Mouse (Mus musculus): ENCODE measurements around the gene Bcl2l1. TPM values are rescaled to one million over a fixed set of nuclear protein-coding genes. Genes with fewer than 3 reads are reported as not detected.

The Bcl2l1 gene
- total and polyA plus RNA-seq, 3 experiments = 21.3 to 80.3 (median 34.5) TPM

DNA sequence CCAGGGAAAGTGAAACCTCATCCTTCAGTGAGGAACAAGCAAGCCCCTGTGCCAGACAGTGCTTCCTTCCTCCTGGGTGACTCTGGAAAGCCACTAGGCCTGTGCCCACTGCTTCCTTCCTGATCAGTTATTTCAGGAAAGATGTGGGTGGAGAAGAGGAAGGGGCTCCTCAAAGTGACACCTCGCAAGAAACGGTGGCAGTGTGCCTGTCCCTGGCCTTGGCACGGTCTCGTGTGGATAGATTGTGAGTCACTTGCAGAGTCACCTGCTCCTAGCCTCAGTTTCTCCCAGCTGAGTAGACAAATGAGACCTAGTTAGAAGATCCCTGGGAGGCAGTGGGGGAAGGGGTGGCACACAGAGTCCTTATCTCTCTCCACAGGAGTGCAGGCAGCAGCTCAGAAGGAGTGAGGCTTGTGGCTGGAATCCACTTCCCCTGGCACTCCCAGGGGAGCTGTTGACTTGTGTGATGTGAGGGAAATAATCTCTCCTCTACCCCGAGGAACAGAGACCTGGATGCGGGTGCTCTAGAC, 42.6 kb downstream of the Bcl2l1 start:
- H3K79me2 ChIP-seq (replicated peaks; ENCODE audit: control insufficient read depth, extremely low read depth, insufficient read depth, poor library complexity, severe bottlenecking) = peaks cover 94% of the 10 kb centered on the region
- H3K4me2 ChIP-seq (ENCODE audit: insufficient read depth, low read depth, poor library complexity, severe bottlenecking) = peak overlapping the region; percentile 65
- peak overlapping the region; percentile 81 for H3K27ac ChIP-seq (ENCODE audit: insufficient read depth, low read depth)
- DNase-seq (ENCODE audit: extremely low read depth) = no peak
- no peaks in the 10 kb centered on the region for H3K9me3 ChIP-seq (replicated peaks; ENCODE audit: low read length)
- peaks cover 41 to 66% of the 10 kb centered on the region in 2 experiments for H3K36me3 ChIP-seq (replicated peaks in 1 of 2; ENCODE audit: control insufficient read depth in 1 of 2, insufficient read depth in 1 of 2, low read length in 1 of 2)
- peak overlapping the region in 1 of 3 experiments; percentile 24 for H3K4me3 ChIP-seq (replicated peaks in 1 of 3; ENCODE audit: low read depth in 2 of 3, low read length in 2 of 3, poor library complexity in 1 of 3)
- H3K27me3 ChIP-seq (replicated peaks) = no peaks in the 10 kb centered on the region
- in situ Hi-C loops (cut with MboI; ENCODE audit: low pct_ligation_motif_present, low pct_unique_long_range_greater_than_20kb, low sequenced_read_pairs) (no loop called here), dilution Hi-C loops (cut with MboI; ENCODE audit: extremely low pct_ligation_motif_present, extremely low pct_unique_long_range_greater_than_20kb, low sequenced_read_pairs) (no loop called here)
- peak overlapping the region; percentile 32; the same call in 1 of the 2 replicates for H3K9ac ChIP-seq (ENCODE audit: insufficient read depth, low read depth)
- H3K4me1 ChIP-seq (ENCODE audit: control insufficient read depth in 1 of 2, insufficient read depth in 2 of 2) = peaks cover 62 to 73% of the 10 kb centered on the region in 2 experiments
- TF ChIP-seq ETS1 (conservative IDR thresholded peaks at IDR 0.05; ENCODE audit: low read depth, low read length) = 0 out of 2 replicates have a peak, but pooled peaks have one; percentile 17
- no peak for TF ChIP-seq TBP (conservative IDR thresholded peaks at IDR 0.05; ENCODE audit: low read depth, low read length)
- no peak for TF ChIP-seq CHD1 (IDR thresholded peaks at IDR 0.05; ENCODE audit: low read depth, low read length)
- no peak for TF ChIP-seq PAX5 (IDR thresholded peaks at IDR 0.05; ENCODE audit: low read length)
- peak; percentile 75 for TF ChIP-seq BHLHE40 (IDR thresholded peaks at IDR 0.05; ENCODE audit: low read depth, low read length)

GRCm38 (mm10) chr2:152787543-152787942, 44.0 kb downstream of the Bcl2l1 start:
- peak; percentile 62 for DNase-seq (ENCODE audit: extremely low read depth)
- dilution Hi-C loops (cut with MboI; ENCODE audit: extremely low pct_ligation_motif_present, extremely low pct_unique_long_range_greater_than_20kb, low sequenced_read_pairs) = no loop called here
- Histone ChIP-seq H3K9ac (ENCODE audit: insufficient read depth, low read depth) (no peak overlapping the region), H3K4me3 (replicated peaks in 1 of 3; ENCODE audit: low read depth in 2 of 3, low read length in 2 of 3, poor library complexity in 1 of 3) (no peak overlapping the region), H3K36me3 (replicated peaks in 1 of 2; ENCODE audit: control insufficient read depth in 1 of 2, insufficient read depth in 1 of 2, low read length in 1 of 2) (peaks cover 46 to 67% of the 10 kb centered on the region in 2 experiments), H3K27me3 (replicated peaks) (no peaks in the 10 kb centered on the region), H3K4me2 (ENCODE audit: insufficient read depth, low read depth, poor library complexity, severe bottlenecking) (no peak overlapping the region), H3K4me1 (ENCODE audit: control insufficient read depth in 1 of 2, insufficient read depth in 2 of 2) (peaks cover 56 to 68% of the 10 kb centered on the region in 2 experiments), H3K27ac (ENCODE audit: insufficient read depth, low read depth) (0 out of 2 replicates have a peak overlapping the region, but pooled peaks have one; percentile 5), H3K79me2 (replicated peaks; ENCODE audit: control insufficient read depth, extremely low read depth, insufficient read depth, poor library complexity, severe bottlenecking) (peaks cover 94% of the 10 kb centered on the region), H3K9me3 (replicated peaks; ENCODE audit: low read length) (peaks cover 4% of the 10 kb centered on the region)
- in situ Hi-C loops (cut with MboI; ENCODE audit: low pct_ligation_motif_present, low pct_unique_long_range_greater_than_20kb, low sequenced_read_pairs) = no loop called here
- peak; percentile 88 for TF ChIP-seq ETS1 (conservative IDR thresholded peaks at IDR 0.05; ENCODE audit: low read depth, low read length)
- peak; percentile 78 for TF ChIP-seq JUN (IDR thresholded peaks at IDR 0.05; ENCODE audit: insufficient read depth, low read depth, low read length)
- TF ChIP-seq JUND (conservative IDR thresholded peaks at IDR 0.05; ENCODE audit: low read depth, low read length) = peak; percentile 77
- TF ChIP-seq HCFC1 (IDR thresholded peaks at IDR 0.05; ENCODE audit: low read depth, low read length) = no peak
- no peak for TF ChIP-seq CHD2 (IDR thresholded peaks at IDR 0.05; ENCODE audit: low read length)
- TF ChIP-seq ZKSCAN1 (IDR thresholded peaks at IDR 0.05; ENCODE audit: borderline replicate concordance, low read depth, low read length) = no peak
- TF ChIP-seq IRF4 (IDR thresholded peaks at IDR 0.05; ENCODE audit: low read depth, low read length) = peak; percentile 92
- TF ChIP-seq TBP (conservative IDR thresholded peaks at IDR 0.05; ENCODE audit: low read depth, low read length) = no peak
- 0 out of 2 replicates have a peak, but pooled peaks have one; percentile 20 for TF ChIP-seq TCF12 (IDR thresholded peaks at IDR 0.05; ENCODE audit: low read depth, low read length)
- TF ChIP-seq EP300 (IDR thresholded peaks at IDR 0.05; ENCODE audit: low read length) = peak; percentile 71
- peak; percentile 30; the same call in 1 of the 2 replicates for TF ChIP-seq MXI1 (IDR thresholded peaks at IDR 0.05; ENCODE audit: low read depth, low read length)
- TF ChIP-seq CHD1 (IDR thresholded peaks at IDR 0.05; ENCODE audit: low read depth, low read length) = no peak
- peak; percentile 62 for TF ChIP-seq BHLHE40 (IDR thresholded peaks at IDR 0.05; ENCODE audit: low read depth, low read length)
- no peak for TF ChIP-seq ZC3H11A (IDR thresholded peaks at IDR 0.05; ENCODE audit: low read depth, low read length)
- TF ChIP-seq USF1 (IDR thresholded peaks at IDR 0.05; ENCODE audit: low read depth, low read length) = no peak
- TF ChIP-seq NRF1 (IDR thresholded peaks at IDR 0.05; ENCODE audit: low read depth, low read length) = 0 out of 2 replicates have a peak, but pooled peaks have one; percentile 28
- 0 out of 2 replicates have a peak, but pooled peaks have one; percentile 26 for TF ChIP-seq MEF2A (IDR thresholded peaks at IDR 0.05; ENCODE audit: borderline replicate concordance, low read depth, low read length)
- TF ChIP-seq ZNF384 (IDR thresholded peaks at IDR 0.05; ENCODE audit: low read depth, low read length) = no peak
- TF ChIP-seq SIN3A (IDR thresholded peaks at IDR 0.05; ENCODE audit: low read length) = peak; percentile 61
- TF ChIP-seq POLR2A (IDR thresholded peaks at IDR 0.05; ENCODE audit: low read depth, low read length) = no peak

All from CH12.LX (cell line).